Mouse (Mus musculus) limb, embryonic 13.5 days (tissue): ENCODE data around the gene Fndc3b. TPM values are rescaled to one million over a fixed set of nuclear protein-coding genes. Genes with fewer than 3 reads are reported as not detected.

Experiments used
- ATAC-seq: fragments of 200-750 bp; cut with Nextera tagmentation; 2 replicates; pipeline ENCODE4 v1.8.0; 2017; ENCODE audit warnings: low read depth, moderate number of reproducible peaks, moderate TSS enrichment; ENCODE audit not compliant: low FRiP score
- H3K27ac ChIP-seq: fragments of 300-500 bp; sonication (generic); 2 replicates; pipeline ENCODE4 v1.5.1; 2015; ENCODE audit warnings: inconsistent platforms, mild to moderate bottlenecking, moderate library complexity
- H3K27me3 ChIP-seq: fragments of 300-500 bp; sonication (generic); 2 replicates; pipeline ENCODE4 v1.6.1; 2015; ENCODE audit warnings: mild to moderate bottlenecking, inconsistent platforms
- H3K36me3 ChIP-seq: fragments of 300-500 bp; sonication (generic); 2 replicates; pipeline ENCODE4 v1.6.1; 2015; ENCODE audit warnings: inconsistent platforms, mild to moderate bottlenecking, moderate library complexity
- H3K4me1 ChIP-seq: fragments of 300-500 bp; sonication (generic); 2 replicates; pipeline ENCODE4 v1.6.1; 2015; ENCODE audit warnings: inconsistent platforms
- H3K4me2 ChIP-seq: fragments of 300-500 bp; sonication (generic); replicated peaks from 2 replicates; pipeline ENCODE4 v1.6.1; 2015; ENCODE audit warnings: inconsistent platforms, mild to moderate bottlenecking, moderate library complexity
- H3K4me3 ChIP-seq: fragments of 300-500 bp; sonication (generic); 2 replicates; pipeline ENCODE4 v1.5.1; 2015; ENCODE audit warnings: moderate library complexity, mild to moderate bottlenecking, inconsistent platforms
- H3K9ac ChIP-seq: fragments of 300-500 bp; sonication (generic); 2 replicates; pipeline ENCODE4 v1.6.1; 2015; ENCODE audit warnings: mild to moderate bottlenecking, inconsistent platforms
- H3K9me3 ChIP-seq: fragments of 300-500 bp; sonication (generic); 2 replicates; pipeline ENCODE4 v1.6.1; 2016; ENCODE audit warnings: inconsistent platforms
- WGBS: fragments of 180-500 bp; shearing (Covaris S2); methylation state at CpG from one replicate; pipeline ENCODE4 v1.1.7; 2015; 5-methylcytosine and 5-hydroxymethylcytosine counted together
- polyA plus RNA-seq: library from polyadenylated mRNA; unstranded; fragments of >200 nt; fragmentation: Nextera tagmentation; extraction: Ambion mirVana; gene quantifications from 2 replicates; pipeline ENCODE4 v1.2.1, GENCODE M21; 2015

The Fndc3b gene
- polyA plus RNA-seq, 1 experiment from 2014 or later, result 31.4 TPM

DNA sequence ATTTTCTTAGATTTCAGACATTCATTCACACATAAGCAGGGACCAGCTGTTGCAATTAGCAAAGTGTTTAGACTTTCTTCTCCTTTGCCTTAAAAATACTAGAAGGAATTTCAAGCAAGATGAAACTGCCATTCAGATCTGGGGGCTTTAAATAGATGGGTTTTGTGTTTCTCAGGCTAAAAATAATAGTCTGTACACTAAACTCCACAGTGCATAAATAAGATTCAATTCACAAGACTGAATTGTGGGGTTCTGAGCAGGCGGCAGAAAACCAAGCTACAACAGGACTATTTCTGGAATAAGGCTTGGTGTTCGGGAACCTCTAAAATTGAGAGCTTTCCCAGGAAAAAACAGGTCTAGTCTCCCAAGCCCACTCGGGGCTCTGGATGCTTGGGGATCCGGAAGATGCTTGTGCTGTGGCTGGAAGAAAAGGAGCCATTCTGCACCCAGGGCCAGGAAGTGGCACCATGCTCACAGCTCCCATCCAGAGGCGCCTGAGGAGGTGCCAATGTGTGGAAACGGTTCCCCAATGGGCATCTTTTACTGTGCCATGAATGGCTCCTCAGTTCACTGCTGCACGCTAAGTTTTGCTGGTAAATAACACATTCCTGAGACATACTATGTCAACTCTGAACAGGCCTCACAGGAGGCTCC lies 117.5 kb downstream of the Fndc3b start:
- Histone ChIP-seq H3K27ac (peak overlapping the region; percentile 77), H3K36me3 (peaks cover 5% of the 10 kb centered on the region), H3K9me3 (no peaks in the 10 kb centered on the region), H3K4me3 (no peak overlapping the region), H3K27me3 (no peaks in the 10 kb centered on the region), H3K4me2 (no peak overlapping the region), H3K9ac (no peak overlapping the region), H3K4me1 (peaks cover 25% of the 10 kb centered on the region)
- ATAC-seq, result peak; percentile 55
- WGBS, result 74% methylated on average over 7 of the region's 7 CpGs

DNA sequence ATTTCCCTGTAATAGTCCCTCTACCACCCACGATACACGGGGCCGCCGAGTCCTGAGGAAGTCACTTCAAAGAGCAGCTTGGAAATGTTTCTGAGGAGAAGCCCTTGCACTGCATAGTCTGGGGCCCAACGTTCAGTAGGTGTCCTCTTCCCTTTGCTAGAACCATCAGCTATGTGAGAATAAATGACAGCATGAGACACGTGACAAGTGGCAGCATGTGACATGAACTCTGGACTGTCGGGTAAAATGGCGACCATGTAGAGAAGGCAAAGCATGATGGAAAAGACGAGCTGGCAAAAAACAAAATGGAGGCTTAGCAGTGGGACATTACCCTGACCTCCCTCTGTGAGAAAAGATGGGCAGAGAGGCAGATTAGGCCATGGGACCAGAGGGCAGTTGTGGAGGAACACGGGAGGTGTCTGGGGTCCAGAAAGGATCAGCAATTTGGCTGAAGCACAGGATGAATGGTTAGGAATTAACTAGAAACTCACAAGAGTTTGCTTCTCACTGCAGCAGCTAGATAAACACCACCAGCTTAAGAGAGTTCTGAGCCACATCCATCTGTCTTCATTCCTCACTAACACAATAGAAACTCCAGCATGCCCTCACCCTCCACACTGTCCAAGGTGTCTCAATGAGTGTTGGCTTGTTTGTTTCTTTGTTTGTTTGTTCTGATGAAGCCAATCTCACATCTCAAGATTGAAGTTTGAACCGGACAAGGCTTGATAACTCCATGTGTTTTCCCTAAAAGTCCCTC lies 118.2 kb downstream of the Fndc3b start:
- H3K4me2 ChIP-seq, result no peak overlapping the region

DNA sequence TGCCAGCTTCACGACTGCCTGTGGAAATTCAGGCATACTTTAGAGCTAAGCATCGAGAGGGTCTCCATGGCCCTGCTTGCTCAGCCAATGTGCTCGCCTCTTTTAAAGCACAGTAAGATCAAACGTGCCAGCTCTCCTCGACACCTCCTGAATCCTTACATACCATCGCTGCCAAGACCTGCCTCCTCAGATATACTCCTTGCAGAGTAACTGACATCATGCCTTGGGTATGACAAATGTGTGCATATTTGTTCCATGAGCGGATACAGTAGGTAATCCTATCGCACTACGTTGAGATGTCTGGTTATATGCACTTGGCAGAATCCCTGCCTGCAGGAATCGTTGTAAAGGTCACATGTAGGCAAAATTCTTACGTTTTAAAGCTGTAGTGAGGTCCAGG lies 120.3 kb downstream of the Fndc3b start:
- Histone ChIP-seq H3K27me3 (no peaks in the 10 kb centered on the region), H3K4me3 (no peak overlapping the region), H3K27ac (no peak overlapping the region), H3K9ac (no peak overlapping the region), H3K4me1 (peaks cover 30% of the 10 kb centered on the region), H3K36me3 (peaks cover 5% of the 10 kb centered on the region), H3K9me3 (no peaks in the 10 kb centered on the region), H3K4me2 (no peak overlapping the region)
- WGBS, result 74% methylated on average over 11 of the region's 11 CpGs
- ATAC-seq, result no peak

More for the DNA sequence above, 118.2 kb downstream of the Fndc3b start:
- H3K9ac ChIP-seq, result no peak overlapping the region
- H3K36me3 ChIP-seq, result peaks cover 5% of the 10 kb centered on the region
- H3K4me1 ChIP-seq, result peaks cover 25% of the 10 kb centered on the region
- peak overlapping the region; percentile 77 for H3K27ac ChIP-seq
- H3K4me3 ChIP-seq, result no peak overlapping the region
- WGBS, result 87% methylated on average over 11 of the region's 11 CpGs
- no peak for ATAC-seq
- no peaks in the 10 kb centered on the region for H3K9me3 ChIP-seq
- H3K27me3 ChIP-seq, result no peaks in the 10 kb centered on the region

DNA sequence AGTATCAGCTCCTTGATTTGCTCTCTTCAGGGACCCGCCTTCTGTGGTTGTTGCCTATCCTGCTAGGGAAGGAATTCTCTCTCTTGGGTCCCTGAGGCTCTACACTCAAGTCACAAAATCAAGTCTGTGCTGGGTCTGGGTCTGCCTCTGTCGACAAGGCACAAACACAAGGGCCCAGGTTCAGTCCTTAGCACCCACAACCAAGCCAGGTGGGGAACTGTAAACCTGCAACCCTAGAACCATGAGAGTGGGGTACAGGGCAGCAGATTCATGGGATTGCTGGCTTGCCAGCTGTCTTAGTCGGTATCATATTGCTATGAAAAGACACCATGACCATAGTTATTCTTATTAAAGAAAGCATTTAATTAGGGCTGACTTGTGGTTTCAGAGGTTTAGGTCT lies 121.8 kb downstream of the Fndc3b start:
- H3K4me3 ChIP-seq, result no peak overlapping the region
- no peak overlapping the region for H3K27ac ChIP-seq
- no peak overlapping the region for H3K9ac ChIP-seq
- H3K27me3 ChIP-seq, result no peaks in the 10 kb centered on the region
- H3K9me3 ChIP-seq, result no peaks in the 10 kb centered on the region
- no peak for ATAC-seq
- WGBS, result 92% methylated on average over 3 of the region's 3 CpGs
- H3K36me3 ChIP-seq, result peaks cover 5% of the 10 kb centered on the region
- no peak overlapping the region for H3K4me2 ChIP-seq
- peaks cover 33% of the 10 kb centered on the region for H3K4me1 ChIP-seq

DNA sequence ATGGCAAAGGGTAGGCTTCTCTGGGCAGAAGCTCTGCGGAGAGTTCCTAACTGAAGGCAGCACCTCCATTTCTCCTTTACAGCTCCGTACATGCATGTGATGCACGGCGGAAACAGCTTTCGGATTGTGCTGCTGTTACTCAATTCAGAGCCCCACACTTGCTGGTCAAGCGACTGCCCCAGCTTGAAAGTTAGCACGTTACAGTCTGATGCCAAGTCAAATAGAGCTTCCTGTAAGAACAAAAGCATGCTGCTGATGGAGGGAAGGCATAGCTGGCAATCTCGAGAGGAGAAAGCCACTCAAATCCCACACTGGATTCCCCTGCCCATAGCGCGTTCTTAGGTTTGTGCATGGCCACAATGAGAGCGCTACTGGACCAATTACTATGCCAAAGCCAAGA lies 122.5 kb downstream of the Fndc3b start:
- no peak overlapping the region for H3K27ac ChIP-seq
- no peak overlapping the region for H3K4me3 ChIP-seq
- no peaks in the 10 kb centered on the region for H3K9me3 ChIP-seq
- H3K27me3 ChIP-seq, result no peaks in the 10 kb centered on the region
- 93% methylated on average over 11 of the region's 11 CpGs for WGBS
- H3K4me2 ChIP-seq, result no peak overlapping the region
- H3K4me1 ChIP-seq, result peaks cover 26% of the 10 kb centered on the region
- ATAC-seq, result no peak
- H3K9ac ChIP-seq, result no peak overlapping the region
- H3K36me3 ChIP-seq, result peaks cover 5% of the 10 kb centered on the region

DNA sequence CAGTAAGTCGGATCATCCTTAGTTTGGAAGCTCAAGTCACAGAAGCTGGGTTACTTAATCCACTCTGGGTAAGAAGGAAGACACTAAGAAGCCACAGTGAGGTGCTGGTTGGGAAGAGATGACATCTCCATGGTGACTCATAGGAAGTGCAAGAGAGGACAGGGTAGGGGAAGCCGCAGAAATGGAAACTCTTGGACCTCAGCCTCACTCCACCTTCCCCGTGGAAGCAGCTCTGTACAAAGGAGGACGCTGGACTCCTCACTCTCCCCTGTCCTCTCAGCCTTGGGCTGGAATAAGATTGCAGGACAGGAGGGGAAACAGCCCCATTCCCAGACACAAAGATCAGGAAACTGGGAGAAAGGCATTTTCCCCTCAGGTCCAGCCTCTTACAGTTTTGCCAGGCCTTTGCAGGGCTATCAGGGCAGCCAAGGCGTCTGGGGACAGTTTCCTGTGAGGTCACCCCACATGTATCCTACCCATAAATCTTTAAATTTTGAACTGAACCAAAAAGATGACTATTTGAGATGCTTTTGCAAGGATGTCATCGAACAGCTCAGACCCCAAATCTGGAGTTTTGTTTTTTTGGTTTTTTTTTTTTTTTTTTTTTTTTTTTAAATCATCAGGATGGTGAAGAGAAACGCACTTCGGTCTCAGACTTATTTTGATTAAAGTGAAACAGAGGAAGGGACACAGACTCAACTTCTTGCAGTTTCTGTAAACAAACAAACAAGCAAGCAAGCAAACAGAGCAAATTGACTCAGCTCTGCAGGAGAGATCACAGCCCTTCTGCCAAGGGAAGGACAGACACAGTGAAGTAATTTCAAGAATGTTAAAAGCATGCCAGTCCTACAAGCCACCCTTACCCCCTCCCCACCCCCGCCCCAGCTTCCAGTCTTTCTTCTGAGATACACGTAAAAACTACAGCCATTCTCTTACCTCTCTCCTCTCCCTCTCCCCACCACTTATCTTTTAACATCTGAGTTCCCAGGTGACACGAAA lies 126.2 kb downstream of the Fndc3b start:
- Histone ChIP-seq H3K9ac (no peak overlapping the region), H3K27ac (peak overlapping the region; percentile 55; the same call in 1 of the 2 replicates), H3K9me3 (no peaks in the 10 kb centered on the region), H3K4me1 (peaks cover 35% of the 10 kb centered on the region), H3K27me3 (no peaks in the 10 kb centered on the region), H3K4me2 (no peak overlapping the region), H3K36me3 (no peaks in the 10 kb centered on the region; the same call in 1 of the 2 replicates), H3K4me3 (no peak overlapping the region)
- no peak for ATAC-seq
- WGBS, result 35% methylated on average over 11 of the region's 11 CpGs

DNA sequence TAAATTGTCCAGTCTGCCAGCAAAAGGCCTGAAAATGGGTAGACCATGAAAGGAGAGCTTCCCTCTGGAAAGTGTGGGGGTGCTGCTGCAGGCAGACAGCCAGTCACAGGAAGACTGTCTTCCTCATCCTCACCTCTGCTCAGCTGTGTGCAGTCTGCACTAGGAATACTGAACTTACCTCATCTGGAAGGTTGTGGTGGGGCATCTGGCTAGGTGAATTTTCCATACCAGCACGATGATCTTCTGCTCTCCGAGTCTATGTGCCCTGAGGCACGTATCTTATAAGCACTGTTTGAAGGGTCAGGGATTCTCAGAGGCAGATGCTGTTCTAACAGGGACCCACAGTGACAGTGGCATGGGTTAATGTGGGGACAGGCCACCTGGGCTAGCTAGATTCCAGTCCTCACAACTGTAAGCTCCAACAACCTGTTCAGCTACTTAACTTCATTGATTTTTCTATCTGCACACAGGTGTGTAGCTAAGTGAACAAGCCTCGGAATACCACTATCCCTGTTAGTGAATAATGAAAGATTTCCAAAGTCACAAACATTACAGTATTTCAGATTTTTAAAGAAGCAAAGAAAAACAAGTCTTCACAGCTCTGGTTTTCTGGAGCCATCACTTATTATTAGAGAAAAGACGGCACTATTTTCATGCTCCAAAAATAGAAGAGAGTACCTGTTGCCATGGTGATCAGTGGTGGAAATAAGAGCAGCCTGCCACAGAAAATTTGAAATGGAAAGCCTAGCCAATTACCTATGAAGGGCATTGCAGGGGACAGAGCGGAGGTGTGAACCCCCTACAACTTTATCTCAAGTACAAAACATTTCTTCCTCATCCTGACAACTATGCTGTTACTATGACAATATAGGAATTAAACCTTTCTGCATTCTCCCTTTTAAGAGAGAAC lies 128.9 kb downstream of the Fndc3b start:
- Histone ChIP-seq H3K27ac (no peak overlapping the region), H3K9me3 (no peaks in the 10 kb centered on the region), H3K4me1 (peaks cover 49% of the 10 kb centered on the region), H3K27me3 (no peaks in the 10 kb centered on the region), H3K36me3 (no peaks in the 10 kb centered on the region; the same call in 1 of the 2 replicates), H3K4me3 (no peak overlapping the region), H3K4me2 (no peak overlapping the region), H3K9ac (no peak overlapping the region)
- ATAC-seq, result no peak
- WGBS, result 69% methylated on average over 6 of the region's 6 CpGs

DNA sequence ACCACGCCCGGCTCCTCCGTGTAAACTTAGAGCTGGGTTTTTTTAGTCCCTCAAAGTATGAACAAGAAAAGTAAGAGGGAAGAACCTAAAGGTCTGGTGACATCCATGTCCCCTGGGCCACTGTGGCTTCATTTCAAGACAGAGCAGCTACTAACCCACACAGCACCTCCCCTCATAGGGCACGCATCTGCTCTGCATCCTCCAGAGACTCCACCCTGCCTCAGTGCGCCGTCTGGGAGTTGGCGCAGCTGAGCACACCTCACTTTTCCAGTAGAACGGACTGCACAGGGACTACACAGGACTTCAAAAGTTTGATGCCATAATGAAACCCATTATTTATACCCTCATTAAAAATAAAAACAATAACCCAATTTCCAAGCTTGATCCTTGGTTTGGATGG lies 130.2 kb downstream of the Fndc3b start:
- no peak overlapping the region for H3K9ac ChIP-seq
- H3K27me3 ChIP-seq, result no peaks in the 10 kb centered on the region
- H3K36me3 ChIP-seq, result no peaks in the 10 kb centered on the region
- ATAC-seq, result no peak
- H3K9me3 ChIP-seq, result no peaks in the 10 kb centered on the region
- H3K4me3 ChIP-seq, result no peak overlapping the region
- 89% methylated on average over 8 of the region's 8 CpGs for WGBS
- no peak overlapping the region for H3K27ac ChIP-seq
- H3K4me2 ChIP-seq, result no peak overlapping the region
- peaks cover 44% of the 10 kb centered on the region for H3K4me1 ChIP-seq

DNA sequence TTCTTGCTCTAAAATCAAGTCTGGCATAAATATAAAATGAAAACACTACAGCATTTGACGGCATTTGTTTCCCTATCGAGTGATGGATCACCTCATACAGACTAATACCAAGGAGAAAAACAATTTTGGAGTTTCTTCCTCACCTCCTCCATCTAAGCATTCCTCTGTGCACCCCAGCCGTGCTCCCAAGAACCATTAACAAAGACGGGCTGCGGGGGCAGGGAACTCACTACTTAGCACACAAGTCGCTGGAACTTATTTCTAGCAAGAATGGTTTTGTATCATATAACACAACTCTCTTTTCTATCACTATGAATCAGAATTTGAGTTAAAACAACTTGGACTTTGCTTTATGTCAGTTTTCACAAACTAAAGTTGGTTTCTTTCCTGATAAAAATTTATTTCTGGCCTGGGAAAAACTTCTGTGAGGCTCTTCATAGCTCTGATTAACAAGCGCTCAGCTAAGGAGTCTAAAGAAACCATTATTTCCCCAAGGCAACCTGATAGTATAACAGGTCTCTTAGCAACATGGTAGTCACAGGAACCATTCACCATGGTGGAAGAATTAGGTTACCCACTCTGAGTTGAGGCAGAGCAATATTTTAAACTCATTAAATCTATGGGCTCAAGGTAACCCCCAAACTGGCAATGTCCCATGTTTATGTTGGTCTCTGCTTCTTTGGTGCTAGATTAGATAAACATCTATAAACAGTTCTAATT lies 131.1 kb downstream of the Fndc3b start:
- H3K9ac ChIP-seq, result no peak overlapping the region
- H3K4me2 ChIP-seq, result no peak overlapping the region
- no peak; the same call in 1 of the 2 replicates for ATAC-seq
- 49% methylated on average over 7 of the region's 7 CpGs for WGBS
- H3K27ac ChIP-seq, result no peak overlapping the region
- no peaks in the 10 kb centered on the region for H3K36me3 ChIP-seq
- H3K4me1 ChIP-seq, result peaks cover 46% of the 10 kb centered on the region
- no peaks in the 10 kb centered on the region for H3K9me3 ChIP-seq
- no peaks in the 10 kb centered on the region for H3K27me3 ChIP-seq
- no peak overlapping the region for H3K4me3 ChIP-seq

DNA sequence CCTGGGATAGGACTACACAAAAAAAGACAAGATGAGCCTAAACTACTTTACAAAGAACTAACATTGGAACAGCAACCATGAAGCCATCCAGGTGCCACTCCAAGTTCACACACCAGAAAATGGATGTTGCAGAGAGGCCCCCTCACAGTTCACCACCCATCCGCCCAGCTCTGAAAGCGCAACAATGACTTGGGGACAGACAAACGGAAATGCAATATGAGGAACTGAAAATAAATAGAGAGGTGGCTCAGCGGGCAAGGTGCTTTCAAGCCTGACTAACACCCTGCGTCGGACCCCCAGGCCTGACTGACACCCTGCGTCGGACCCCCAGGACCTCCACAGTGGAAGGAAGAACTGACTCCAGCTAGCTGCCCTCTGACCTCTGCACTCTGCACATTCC lies 131.9 kb downstream of the Fndc3b start:
- Histone ChIP-seq H3K9ac (no peak overlapping the region), H3K9me3 (no peaks in the 10 kb centered on the region), H3K27ac (no peak overlapping the region), H3K4me1 (peaks cover 49% of the 10 kb centered on the region), H3K4me2 (no peak overlapping the region), H3K27me3 (no peaks in the 10 kb centered on the region), H3K4me3 (no peak overlapping the region), H3K36me3 (no peaks in the 10 kb centered on the region)
- no peak for ATAC-seq
- WGBS, result 79% methylated on average over 8 of the region's 8 CpGs
